Mouse (Mus musculus): ENCODE data around the gene Gm10570.

- no peak for TF ChIP-seq CTCF (IDR thresholded peaks at IDR 0.05; ENCODE audit: extremely low read depth, insufficient read depth, low read length)
- TF ChIP-seq POLR2A (IDR thresholded peaks at IDR 0.05; ENCODE audit: extremely low read depth, insufficient read depth, low read length) = no peak
Measured at GRCm38 (mm10) chr4:130275823-130276105, 32.7 kb downstream of the Gm10570 start.
